Mouse (Mus musculus) gastrocnemius, postnatal 4 days (tissue): ENCODE results near the gene Opa3. TPM values are rescaled to one million over a fixed set of nuclear protein-coding genes. Genes with fewer than 3 reads are reported as not detected.
A peak's percentile ranks its signal among the peaks of the same experiment; 100 is the strongest.

ENCODE experiments used
- DNase-seq, 2 experiments: peaks; one replicate each; pipeline ENCODE4 v3.0.0; 2021 to 2022; ENCODE audit warnings: low spot score in 2 of 2, mixed read lengths in 2 of 2
- microRNA-seq: library from miRNA; unstranded; fragments of <30 nt; microRNA quantifications from one replicate; pipeline ENCODE4 v1.2.0, GENCODE M21; 2021
- total RNA-seq, 2 experiments: library from RNA; stranded (reverse); gene quantifications; 2 replicates each; pipeline ENCODE4 v1.2.3; 2021

The Opa3 gene
- total RNA-seq, 2 experiments from 2014 or later = 30.7 to 31.3 TPM

- no peak for DNase-seq
Observed at GRCm38 (mm10) chr7:19304501-19305412, 76.6 kb downstream of the Opa3 start.

DNA sequence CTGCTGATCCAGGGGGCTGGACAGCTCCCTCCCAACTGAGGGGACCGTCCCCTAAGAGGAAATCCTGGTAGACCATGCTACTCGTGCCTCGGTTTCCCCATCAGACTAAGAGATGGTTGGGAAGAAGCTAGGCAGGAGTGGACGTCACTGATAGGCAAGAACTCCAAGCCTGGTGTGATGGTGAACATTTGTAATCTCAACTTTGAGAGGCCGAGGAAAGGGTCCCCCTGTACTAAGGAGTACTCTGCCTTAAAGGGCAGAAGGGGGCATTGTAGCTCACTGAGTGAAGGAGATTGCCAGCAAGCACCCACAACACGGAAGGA, 77.2 kb downstream of the Opa3 start:
- DNase-seq = no peak

Small RNA genes within 50 kb of the gene (microRNA-seq; reads per million reads assigned to microRNA genes)
- gene Mir330 = 94.4 reads per million, percentile 50 among the genes with 10 or more reads in this experiment

Other genes starting within 250 kb of the Opa3 start
- gene Nanos2, start 240.9 kb upstream of the Opa3 start, total RNA-seq = not detected
- 1 to 10 TPM; 3.2 to 3.7 TPM for gene Mypop, start 237.1 kb upstream of the Opa3 start, total RNA-seq
- gene Irf2bp1, start 224.3 kb upstream of the Opa3 start, total RNA-seq = 10 to 100 TPM; 36.6 to 38.1 TPM
- gene Foxa3, start 204.8 kb upstream of the Opa3 start, total RNA-seq = under 1 TPM in 1 of 2 experiments, not detected in 1; 0.13 TPM
- 10 to 100 TPM; 61.4 to 63.8 TPM for gene Sympk, start 204.0 kb upstream of the Opa3 start, total RNA-seq
- gene Rsph6a, start 173.6 kb upstream of the Opa3 start, total RNA-seq = not detected
- gene Dmwd, start 152.1 kb upstream of the Opa3 start, total RNA-seq = 10 to 100 TPM; 52.4 to 55.4 TPM
- 100 to 1,000 TPM; 287 to 292 TPM for gene Dmpk, start 144.5 kb upstream of the Opa3 start, total RNA-seq
- gene Six5, start 133.7 kb upstream of the Opa3 start, total RNA-seq = 10 to 100 TPM; 13.5 to 14.7 TPM
- under 1 TPM; 0.34 to 0.62 TPM for gene Gm4969, start 110.0 kb upstream of the Opa3 start, total RNA-seq
- gene Fbxo46, start 108.5 kb upstream of the Opa3 start, total RNA-seq = 1 to 10 TPM; 8.0 to 8.4 TPM
- 1 to 10 TPM; 7.7 to 8.8 TPM for gene Qpctl, start 79.0 kb upstream of the Opa3 start, total RNA-seq
- gene Snrpd2, start 78.6 kb upstream of the Opa3 start, total RNA-seq = 100 to 1,000 TPM in 1 of 2 experiments, 10 to 100 TPM in 1; 85.4 to 103 TPM
- gene Gipr, start 62.2 kb upstream of the Opa3 start, total RNA-seq = under 1 TPM; 0.13 to 0.15 TPM
- 10 to 100 TPM; 17.0 to 18.1 TPM for gene Eml2, start 51.9 kb upstream of the Opa3 start, total RNA-seq
- gene Gpr4, start 15.8 kb upstream of the Opa3 start, total RNA-seq = 1 to 10 TPM; 2.2 to 2.7 TPM
- 10 to 100 TPM; 65.3 to 71.9 TPM for gene Vasp, start 43.5 kb downstream of the Opa3 start, total RNA-seq
- not detected for gene Ppm1n, start 51.7 kb downstream of the Opa3 start, total RNA-seq
- 100 to 1,000 TPM; 473 to 501 TPM for gene Rtn2, start 54.3 kb downstream of the Opa3 start, total RNA-seq
- 1 to 10 TPM; 2.5 to 3.8 TPM for gene Fosb, start 81.7 kb downstream of the Opa3 start, total RNA-seq
- gene Ercc1, start 116.4 kb downstream of the Opa3 start, total RNA-seq = 10 to 100 TPM; 33.1 to 34.5 TPM
- gene Cd3eap, start 131.1 kb downstream of the Opa3 start, total RNA-seq = 10 to 100 TPM in 1 of 2 experiments, 1 to 10 TPM in 1; 9.7 to 10.8 TPM
- 1 to 10 TPM; 4.6 to 6.6 TPM for gene Ppp1r13l, start 131.4 kb downstream of the Opa3 start, total RNA-seq
- 10 to 100 TPM; 18.6 to 21.0 TPM for gene Ercc2, start 153.7 kb downstream of the Opa3 start, total RNA-seq
- under 1 TPM in 1 of 2 experiments, not detected in 1; 0.16 TPM for gene Klc3, start 175.8 kb downstream of the Opa3 start, total RNA-seq
- gene Ckm, start 176.4 kb downstream of the Opa3 start, total RNA-seq = over 10,000 TPM; 12,501 to 12,915 TPM
- gene Mark4, start 230.5 kb downstream of the Opa3 start, total RNA-seq = 10 to 100 TPM; 18.9 to 20.5 TPM
- under 1 TPM; 0.65 to 0.83 TPM for gene Exoc3l2, start 235.0 kb downstream of the Opa3 start, total RNA-seq